Mouse (Mus musculus): ENCODE data around the gene Gpr137b.
"Not testable (repeated sequence)": the region's sequence is repeated elsewhere in the genome, so short reads cannot be mapped to it uniquely, and the experiment has no call there.

Gene Gpr137b

GRCm38 (mm10) chr13:13366371-13366770, 27.4 kb downstream of the Gpr137b start:
- DNase-seq (ENCODE audit: low read depth in 2 of 2, low spot score in 2 of 2) = not testable (repeated sequence)

GRCm38 (mm10) chr13:13363536-13363935, 30.3 kb downstream of the Gpr137b start:
- DNase-seq (ENCODE audit: low read depth in 2 of 2, low spot score in 2 of 2) = not testable (repeated sequence)

DNA sequence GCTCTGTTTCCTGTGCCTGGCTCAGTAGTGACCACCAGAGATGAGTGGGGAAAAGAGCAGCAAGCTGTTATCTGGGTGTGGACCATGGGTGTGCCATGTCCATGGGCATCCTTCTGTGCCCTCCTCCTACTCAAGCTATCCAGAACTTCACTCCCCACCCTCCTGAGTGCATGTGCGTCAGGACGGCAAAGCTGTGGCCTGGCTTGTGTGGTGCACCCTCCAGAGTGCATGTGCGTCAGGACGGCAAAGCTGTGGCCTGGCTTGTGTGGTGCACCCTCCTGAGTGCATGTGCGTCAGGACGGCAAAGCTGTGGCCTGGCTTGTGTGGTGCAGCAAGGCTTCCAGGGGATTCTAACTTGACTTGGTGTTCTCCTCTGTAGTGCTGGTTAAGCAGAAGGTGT, 31.6 kb downstream of the Gpr137b start:
- DNase-seq (ENCODE audit: low read depth in 2 of 2, low spot score in 2 of 2) = not testable (repeated sequence)

- not testable (repeated sequence) for DNase-seq (ENCODE audit: low read depth in 2 of 2, low spot score in 2 of 2)
These were observed 33.8 kb downstream of the Gpr137b start for GRCm38 (mm10) chr13:13360045-13360444.

DNA sequence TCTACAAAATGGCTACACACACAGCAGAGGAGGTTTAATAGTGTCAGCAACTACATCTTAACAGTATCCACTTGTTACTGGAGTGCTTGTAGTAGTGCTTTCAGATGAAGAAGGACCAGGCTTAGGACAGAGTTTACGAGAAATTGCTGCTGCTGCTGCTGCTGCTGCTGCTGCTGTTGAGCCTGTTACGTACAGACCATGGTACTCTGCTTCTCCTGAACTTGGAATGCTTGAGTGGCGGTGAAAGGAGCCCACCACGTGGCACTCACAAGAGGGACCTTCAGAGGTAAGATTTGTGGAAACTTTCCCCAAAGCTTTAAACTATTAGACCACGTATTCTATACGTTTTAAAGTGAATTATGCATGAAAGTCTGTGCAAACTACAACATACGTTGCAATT, 35.2 kb downstream of the Gpr137b start:
- DNase-seq (ENCODE audit: low read depth in 2 of 2, low spot score in 2 of 2) = not testable (repeated sequence)

DNA sequence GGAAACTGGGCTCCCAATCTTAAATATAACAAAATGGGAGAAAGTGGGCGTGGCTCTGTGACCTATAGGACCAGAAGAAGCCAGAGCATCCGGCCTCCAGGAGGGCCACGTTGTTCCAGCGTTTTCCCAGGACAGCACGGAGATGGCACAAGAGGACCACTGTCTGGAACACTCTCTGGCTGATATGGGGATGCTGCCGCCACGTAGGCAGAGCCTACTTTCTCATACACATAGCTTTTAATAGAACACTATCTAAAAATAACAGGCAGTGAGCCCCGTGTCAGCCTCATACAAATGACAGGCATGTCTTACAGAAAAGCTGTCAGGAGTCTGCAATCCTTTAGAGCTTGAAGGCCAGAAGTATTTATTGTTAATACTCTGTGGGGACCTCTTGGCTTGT, 35.7 kb downstream of the Gpr137b start:
- DNase-seq (ENCODE audit: low read depth in 2 of 2, low spot score in 2 of 2) = not testable (repeated sequence)

DNA sequence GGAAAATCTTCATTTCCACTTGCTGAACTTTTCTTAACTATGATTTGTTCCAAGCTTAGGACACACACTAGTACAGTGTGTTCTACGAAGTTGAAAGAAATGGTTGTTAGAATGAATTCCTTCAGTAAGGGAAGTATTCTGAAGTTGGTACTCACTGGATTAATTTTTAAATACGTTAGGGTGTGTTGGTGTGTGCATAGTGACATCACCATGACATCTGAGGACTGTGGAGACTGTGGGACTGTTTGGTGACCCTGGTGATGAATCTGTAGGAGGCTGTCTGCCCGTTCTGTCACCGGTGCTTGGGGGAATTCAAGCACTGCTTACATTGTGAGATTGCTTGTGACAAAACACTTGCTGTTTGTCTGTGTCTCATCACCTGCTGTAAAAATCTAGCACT, 41.7 kb downstream of the Gpr137b start:
- not testable (repeated sequence) for DNase-seq (ENCODE audit: low read depth in 2 of 2, low spot score in 2 of 2)

DNA sequence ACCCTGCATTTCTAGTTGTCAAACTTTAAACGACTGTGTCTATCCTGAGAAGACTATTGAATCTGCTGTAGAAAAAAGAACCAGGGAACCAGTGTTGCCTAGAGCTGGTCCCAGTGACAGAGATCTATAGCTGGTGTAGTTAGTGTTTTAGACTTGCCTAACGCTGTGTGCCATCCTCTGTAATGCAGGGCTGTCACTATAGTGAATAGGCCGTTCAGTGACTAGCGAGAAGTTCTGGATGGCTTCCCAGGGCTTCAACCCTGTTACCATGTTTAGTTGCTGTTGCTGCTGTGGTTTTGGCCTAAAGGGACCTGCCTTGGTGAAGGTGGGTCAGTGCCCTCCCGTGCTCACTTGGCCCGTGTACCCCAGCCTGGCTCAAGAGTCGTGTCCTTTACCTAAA, 43.1 kb downstream of the Gpr137b start:
- not testable (repeated sequence) for DNase-seq (ENCODE audit: low read depth in 2 of 2, low spot score in 2 of 2)

GRCm38 (mm10) chr13:13349288-13349687, 44.5 kb downstream of the Gpr137b start:
- no peak for DNase-seq (ENCODE audit: low read depth in 2 of 2, low spot score in 2 of 2)

DNA sequence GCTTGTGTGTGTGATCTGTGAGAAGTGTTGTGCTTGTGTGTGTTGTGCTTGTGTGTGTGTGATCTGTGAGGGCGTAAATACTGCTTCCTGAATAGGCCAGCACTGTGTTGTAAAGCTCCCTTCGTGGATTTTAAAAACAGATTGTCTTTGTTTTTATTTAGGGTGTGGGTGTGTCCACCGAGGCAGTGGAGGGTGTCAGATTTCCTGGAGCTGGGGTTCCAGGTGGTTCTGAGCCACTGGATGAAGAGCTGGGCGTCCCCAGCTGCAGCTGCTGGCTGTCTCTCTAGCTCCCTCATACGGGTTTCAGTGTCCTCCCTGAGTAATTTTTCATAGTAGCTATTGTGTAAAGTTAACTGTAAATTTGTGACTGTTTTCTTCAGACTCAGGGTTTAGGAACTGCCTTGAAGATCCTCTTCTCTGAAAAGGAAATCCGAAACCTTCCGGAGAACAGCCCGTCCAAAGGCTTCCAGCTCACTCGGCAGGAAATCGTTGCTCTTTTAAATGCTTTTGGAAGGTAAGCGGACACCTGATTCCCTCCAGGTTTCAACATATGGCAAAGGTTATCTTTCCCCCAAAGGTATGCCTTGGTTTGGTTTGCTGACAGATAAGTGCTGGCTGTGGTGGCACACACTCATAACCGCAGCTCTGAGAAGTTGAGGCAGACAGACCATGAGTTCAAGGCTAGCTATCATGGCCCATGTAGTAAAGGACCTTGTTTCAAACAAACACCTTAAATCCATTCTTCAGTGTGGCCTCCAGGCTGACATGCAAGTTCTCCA, 46.0 kb downstream of the Gpr137b start:
- DNase-seq (ENCODE audit: low read depth in 2 of 2, low spot score in 2 of 2) = not testable (repeated sequence)

- DNase-seq (ENCODE audit: low read depth in 2 of 2, low spot score in 2 of 2) = not testable (repeated sequence)
These were observed 56.5 kb downstream of the Gpr137b start for GRCm38 (mm10) chr13:13337361-13337760.

GRCm38 (mm10) chr13:13328876-13329275, 64.9 kb downstream of the Gpr137b start:
- DNase-seq (ENCODE audit: low read depth in 2 of 2, low spot score in 2 of 2) = peak; percentile 18 to 51

All from CD8-positive naive resting alpha-beta T cell, adult 2 months (primary cell).